Mouse (Mus musculus) C3H10T1/2 (cell line): ENCODE results near the gene Fam110c. TPM values are rescaled to one million over a fixed set of nuclear protein-coding genes. Genes with fewer than 3 reads are reported as not detected.

Experiments used
- polyA plus RNA-seq, 2 experiments: library from polyadenylated mRNA; unstranded; fragments of >200 nt; fragmentation: generic; extraction: Trizol; gene quantifications; one replicate each; pipeline ENCODE4 v1.2.1; 2012; ENCODE audit warnings: missing spikeins in 2 of 2

The Fam110c gene
- polyA plus RNA-seq, result under 1 TPM; 0.11 to 0.68 TPM

DNA sequence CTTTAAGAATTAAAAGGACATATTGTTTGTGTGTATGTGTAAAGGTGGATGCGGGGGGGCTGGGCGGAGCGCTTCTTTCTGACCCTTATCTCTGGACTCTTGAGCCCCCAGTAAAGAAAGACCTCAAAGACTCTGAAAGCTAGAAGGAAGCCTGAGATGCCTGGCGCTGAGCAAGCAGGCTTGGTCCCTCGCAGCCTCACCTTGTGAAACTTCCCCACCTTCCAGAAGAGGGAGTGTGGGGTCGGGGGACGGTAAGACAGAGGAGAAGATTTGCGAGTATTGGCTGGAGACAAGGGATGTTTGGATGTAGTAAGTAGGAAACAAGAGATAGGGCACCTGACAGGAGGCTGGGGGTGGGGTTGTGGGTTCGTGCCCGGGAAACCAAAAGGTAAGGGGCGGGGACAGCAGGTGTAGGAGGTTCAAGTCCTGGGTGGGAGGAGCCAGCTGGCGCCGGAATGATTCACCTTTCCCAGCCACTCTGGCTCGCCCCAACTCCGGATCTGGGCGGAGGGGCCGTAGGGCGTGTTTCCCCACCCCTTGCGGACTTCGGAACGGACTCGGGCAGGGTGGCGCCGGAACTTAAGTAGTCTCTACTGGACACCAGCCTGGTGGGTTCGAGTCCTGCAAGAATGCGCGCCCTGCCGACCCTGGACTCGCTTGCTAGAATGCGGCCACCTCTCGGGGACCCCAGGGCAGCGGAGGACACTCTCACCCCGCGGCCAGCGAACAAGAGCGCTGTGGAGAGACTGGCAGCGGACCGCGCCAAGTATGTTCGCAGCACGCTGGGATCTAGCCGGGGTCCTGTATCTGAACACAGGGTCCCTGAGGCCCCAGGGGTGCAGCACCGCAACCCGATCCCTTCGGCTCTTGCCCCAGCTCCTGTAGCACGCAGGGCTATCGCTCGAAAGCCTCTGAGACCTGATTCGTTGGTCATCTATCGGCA lies at the start of gene Fam110c:
TSS of gene Fam110c (plus strand) at position 450 of the 943 bp plus-strand sequence.

Other genes with a start within 250 kb of the Fam110c start
- gene Alkal2, start 189.5 kb upstream of the Fam110c start, polyA plus RNA-seq, result not detected
- gene Acp1, start 162.3 kb upstream of the Fam110c start, polyA plus RNA-seq, result 10 to 100 TPM in 1 of 2 experiments, 1 to 10 TPM in 1; 3.8 to 27.5 TPM
- 1 to 10 TPM in 1 of 2 experiments, under 1 TPM in 1; 0.29 to 1.7 TPM for gene Sh3yl1, start 162.2 kb upstream of the Fam110c start, polyA plus RNA-seq
- gene Gm6993, start 166.9 kb downstream of the Fam110c start, polyA plus RNA-seq, result not detected
- gene Lamb1, start 191.4 kb downstream of the Fam110c start, polyA plus RNA-seq, result 10 to 100 TPM; 11.0 to 54.1 TPM